Mouse (Mus musculus) spleen, adult 2 months (tissue): ENCODE data around the gene Apobec4. TPM values are rescaled to one million over a fixed set of nuclear protein-coding genes. Genes with fewer than 3 reads are reported as not detected.

ENCODE experiments used
- DNase-seq, 2 experiments: peaks; one replicate each; pipeline versions ENCODE4 v3.0.0 to v3.0.0-alpha.2; 2012 to 2021; ENCODE audit warnings: low spot score in 2 of 2, low read depth in 1 of 2
- H3K27ac ChIP-seq: fragments of 200-500 bp; 2 replicates; pipeline ENCODE4 v1.5.1; 2012; ENCODE audit warnings: low read length, inconsistent platforms; ENCODE audit not compliant: insufficient read depth
- H3K27me3 ChIP-seq: fragments of 200-500 bp; 2 replicates; pipeline ENCODE4 v1.6.1; 2012; ENCODE audit warnings: mild to moderate bottlenecking, moderate library complexity, low read length, inconsistent platforms; ENCODE audit not compliant: control insufficient read depth, insufficient read depth
- H3K36me3 ChIP-seq: fragments of 200-500 bp; 2 replicates; pipeline ENCODE4 v1.6.1; 2012; ENCODE audit warnings: mild to moderate bottlenecking, low read length, inconsistent platforms; ENCODE audit not compliant: control insufficient read depth, insufficient read depth
- H3K4me1 ChIP-seq: fragments of 200-500 bp; 2 replicates; pipeline ENCODE4 v1.6.1; 2011; ENCODE audit warnings: inconsistent platforms; ENCODE audit not compliant: control insufficient read depth, insufficient read depth, insufficient read length
- H3K4me3 ChIP-seq: fragments of 200-500 bp; 2 replicates; pipeline ENCODE4 v1.5.1; 2011; ENCODE audit warnings: mild to moderate bottlenecking, inconsistent platforms; ENCODE audit not compliant: insufficient read depth, insufficient read length; ENCODE audit errors: extremely low read depth
- CTCF ChIP-seq: fragments of 200-500 bp; IDR thresholded peaks from 2 replicates; pipeline ENCODE4 v1.5.1; 2011; ENCODE audit warnings: mild to moderate bottlenecking, inconsistent platforms; ENCODE audit not compliant: insufficient read depth, insufficient read length, insufficient replicate concordance; ENCODE audit errors: extremely low read depth
- POLR2A ChIP-seq: fragments of 200-500 bp; IDR thresholded peaks from 2 replicates; pipeline ENCODE4 v1.6.1; 2011; ENCODE audit warnings: low read depth, low read length, inconsistent platforms
- WGBS: fragments of 180-500 bp; shearing (Covaris S2); methylation state at CpG from one replicate; pipeline ENCODE4 v1.1.7; 2018; 5-methylcytosine and 5-hydroxymethylcytosine counted together
- polyA plus RNA-seq: library from polyadenylated mRNA; depleted of rRNA; stranded (reverse); fragments of >200 nt; gene quantifications from 2 replicates; pipeline ENCODE4 v1.2.3, GENCODE M21; 2012

The Apobec4 gene
- polyA plus RNA-seq, 1 experiment = not detected

DNA sequence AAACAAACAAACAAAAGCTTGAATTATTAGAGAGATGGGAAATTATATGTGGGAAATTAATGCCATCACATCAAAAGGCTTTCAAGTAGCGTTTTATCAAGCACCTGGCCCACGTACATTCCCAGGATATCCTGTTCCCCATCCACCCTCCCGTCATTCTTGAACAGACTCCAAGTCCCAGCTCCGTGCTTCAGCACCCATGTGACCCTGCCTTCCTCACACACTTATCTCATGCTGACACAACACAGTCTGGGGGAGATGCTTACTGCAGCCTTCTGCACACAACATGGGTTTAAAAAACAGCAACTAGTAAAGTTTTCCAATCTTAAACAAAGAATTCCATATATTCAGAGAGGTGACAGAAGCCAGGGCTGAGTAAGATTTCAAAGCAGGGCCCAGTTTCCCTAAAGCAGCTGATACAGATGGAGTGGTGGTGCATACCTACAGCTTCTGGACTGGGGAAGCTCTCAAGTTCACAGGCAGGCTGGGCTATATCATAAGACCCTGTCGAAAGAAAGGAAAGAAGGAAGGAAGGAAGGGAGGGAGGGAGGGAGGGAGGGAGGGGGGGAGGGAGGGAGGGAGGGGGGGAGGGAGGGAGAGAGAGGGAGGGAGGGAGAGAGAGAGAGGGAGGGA lies 22.6 kb upstream of the Apobec4 start:
- H3K4me1 ChIP-seq = no peaks in the 10 kb centered on the region
- no peaks in the 10 kb centered on the region for H3K36me3 ChIP-seq
- 47% methylated on average over 4 of the region's 5 CpGs for WGBS
- DNase-seq = no peak
- TF ChIP-seq CTCF (no peak), POLR2A (no peak)
- no peaks in the 10 kb centered on the region for H3K27me3 ChIP-seq
- H3K27ac ChIP-seq = no peak overlapping the region
- no peak overlapping the region for H3K4me3 ChIP-seq

- no peak for DNase-seq
- Histone ChIP-seq H3K4me1 (no peaks in the 10 kb centered on the region), H3K36me3 (no peaks in the 10 kb centered on the region), H3K27ac (no peak overlapping the region), H3K27me3 (no peaks in the 10 kb centered on the region), H3K4me3 (no peak overlapping the region)
- WGBS = 92% methylated on average over 9 of the region's 9 CpGs
- no peak for TF ChIP-seq POLR2A
- TF ChIP-seq CTCF = no peak
Measured at GRCm38 (mm10) chr1:152738793-152739192, 11.6 kb upstream of the Apobec4 start.

- Histone ChIP-seq H3K4me3 (no peak overlapping the region), H3K4me1 (no peaks in the 10 kb centered on the region), H3K36me3 (no peaks in the 10 kb centered on the region), H3K27ac (no peak overlapping the region), H3K27me3 (no peaks in the 10 kb centered on the region)
- TF ChIP-seq POLR2A (no peak), CTCF (no peak)
- DNase-seq = no peak
- WGBS = 94% methylated on average over 11 of the region's 11 CpGs
Measured at GRCm38 (mm10) chr1:152739374-152739773, 11.0 kb upstream of the Apobec4 start.

DNA sequence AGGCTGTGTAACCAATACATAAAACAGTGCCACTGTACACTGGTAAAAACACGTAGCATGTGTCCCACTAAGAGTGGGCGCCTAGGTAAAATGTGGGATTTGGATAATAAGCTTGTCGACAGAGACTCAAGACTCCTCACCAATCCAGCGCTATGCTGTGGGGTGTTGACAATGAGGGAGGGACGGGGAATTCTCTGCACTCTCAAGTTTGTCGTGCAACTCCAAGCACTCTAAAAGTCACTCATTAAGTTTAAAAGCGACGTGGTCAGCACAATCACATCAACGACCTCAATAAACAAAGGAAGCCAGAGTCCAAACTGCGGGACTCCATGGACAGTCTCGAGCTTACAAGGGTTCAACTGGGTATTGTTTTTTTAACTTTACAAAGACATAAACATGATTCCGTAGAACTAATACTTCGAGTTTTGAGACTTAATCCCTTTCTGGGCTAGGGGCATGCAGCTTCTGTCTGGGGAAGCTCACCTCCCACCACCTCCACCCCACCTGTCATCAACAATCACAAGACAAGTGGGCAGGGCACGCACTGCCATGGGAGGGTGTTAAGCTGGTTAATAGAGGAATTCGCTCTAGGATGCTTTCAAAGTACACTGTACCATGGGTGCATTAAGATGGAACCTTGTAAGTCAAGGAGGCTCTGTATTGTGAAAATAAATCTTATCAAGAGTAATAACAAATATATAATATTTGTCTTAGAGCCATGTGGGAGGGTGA lies 7.1 kb upstream of the Apobec4 start:
- DNase-seq = no peak
- Histone ChIP-seq H3K27ac (no peak overlapping the region), H3K36me3 (no peaks in the 10 kb centered on the region), H3K27me3 (no peaks in the 10 kb centered on the region), H3K4me1 (no peaks in the 10 kb centered on the region), H3K4me3 (no peak overlapping the region)
- TF ChIP-seq POLR2A (no peak), CTCF (no peak)
- 84% methylated on average over 15 of the region's 15 CpGs for WGBS

DNA sequence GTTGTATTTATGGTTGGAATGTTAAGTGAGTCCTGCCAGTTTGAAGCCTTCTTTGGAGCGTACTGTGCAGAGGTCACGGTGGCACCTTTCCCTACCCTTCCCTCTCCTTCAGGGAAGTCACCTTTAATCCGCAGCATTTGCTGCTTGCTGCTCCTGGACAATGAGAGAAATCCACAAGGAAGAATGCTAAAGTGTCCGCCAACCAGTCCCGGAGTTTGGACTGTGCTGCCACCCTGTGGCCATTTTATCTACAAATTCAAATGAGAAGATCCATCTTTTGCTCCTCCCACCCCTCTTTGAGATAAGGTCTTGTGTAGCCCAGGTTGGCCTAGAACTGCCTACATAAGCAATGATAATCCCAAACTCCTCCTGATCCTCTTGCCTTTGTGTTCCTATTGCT lies 3.9 kb upstream of the Apobec4 start:
- Histone ChIP-seq H3K4me3 (no peak overlapping the region), H3K36me3 (no peaks in the 10 kb centered on the region), H3K27ac (no peak overlapping the region), H3K4me1 (peaks cover 2% of the 10 kb centered on the region; the same call in 1 of the 2 replicates), H3K27me3 (no peaks in the 10 kb centered on the region)
- DNase-seq = peak in 1 of 2 experiments; percentile 63
- TF ChIP-seq CTCF (peak; percentile 49; the same call in 1 of the 2 replicates), POLR2A (no peak)
- 32% methylated on average over 5 of the region's 5 CpGs for whole genome bisulfite sequencing

DNA sequence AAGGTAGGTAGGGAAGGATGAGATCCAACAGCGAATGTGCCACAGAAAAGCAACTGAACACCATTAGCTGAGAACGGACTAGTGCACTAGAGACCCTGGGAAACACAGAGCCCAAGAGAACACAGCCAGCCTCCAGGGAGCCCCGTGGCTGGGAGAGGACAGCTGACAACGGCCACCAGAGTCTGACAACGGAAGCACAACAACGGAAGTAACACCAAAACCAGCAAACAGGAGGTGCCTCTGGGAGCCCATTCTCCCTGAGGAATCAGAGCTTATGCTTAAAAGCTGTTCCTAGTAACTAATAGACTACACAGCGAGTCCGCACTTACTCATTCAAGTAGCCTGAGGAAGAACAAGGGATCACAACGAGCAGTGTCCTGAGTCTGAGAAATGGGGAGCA lies 1.1 kb upstream of the Apobec4 start:
- Histone ChIP-seq H3K36me3 (no peaks in the 10 kb centered on the region), H3K27ac (no peak overlapping the region), H3K4me1 (peaks cover 2% of the 10 kb centered on the region; the same call in 1 of the 2 replicates), H3K27me3 (no peaks in the 10 kb centered on the region), H3K4me3 (no peak overlapping the region)
- WGBS = 27% methylated on average over 9 of the region's 9 CpGs
- no peak for DNase-seq
- TF ChIP-seq CTCF (no peak), POLR2A (no peak)

GRCm38 (mm10) chr1:152761791-152762190 lies 11.4 kb downstream of the Apobec4 start:
- TF ChIP-seq POLR2A (no peak), CTCF (no peak)
- Histone ChIP-seq H3K27ac (no peak overlapping the region), H3K4me3 (no peak overlapping the region), H3K27me3 (no peaks in the 10 kb centered on the region; the same call in 1 of the 2 replicates), H3K36me3 (no peaks in the 10 kb centered on the region), H3K4me1 (no peaks in the 10 kb centered on the region)
- 51% methylated on average over 2 of the region's 2 CpGs for WGBS
- no peak for DNase-seq
